Mouse (Mus musculus): ENCODE data around the gene Fuk.
"Not testable (repeated sequence)": the region's sequence is repeated elsewhere in the genome, so short reads cannot be mapped to it uniquely, and the experiment has no call there.

The Fuk gene

GRCm38 (mm10) chr8:110919341-110920031, 17.2 kb upstream of the Fuk start, which contains the start of gene St3gal2:
St3gal2 (plus strand) TSS chr8:110919922.
- DNase-seq (ENCODE audit: inconsistent ontology term), result peak; percentile 94

DNA sequence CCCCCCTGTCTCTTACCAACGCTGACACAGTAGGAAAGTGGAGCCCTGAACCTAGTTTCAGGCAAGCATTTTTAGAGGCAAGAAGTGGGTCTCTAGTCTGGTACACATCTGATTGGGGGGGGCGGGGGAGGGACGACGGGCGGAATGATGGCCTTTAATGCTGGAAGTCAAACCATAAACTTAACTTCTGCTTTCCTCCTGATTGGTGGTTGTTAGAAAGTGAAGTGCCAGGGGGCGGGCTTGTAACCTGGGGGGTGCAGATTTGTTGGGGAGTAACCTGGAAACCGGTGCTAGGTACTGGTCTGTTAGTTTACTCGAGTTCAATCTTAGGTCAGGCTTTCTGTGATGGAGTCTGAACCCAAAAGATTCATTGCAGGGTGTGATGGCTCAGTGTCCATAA, 16.2 kb upstream of the Fuk start:
- no peak for DNase-seq (ENCODE audit: inconsistent ontology term)

DNA sequence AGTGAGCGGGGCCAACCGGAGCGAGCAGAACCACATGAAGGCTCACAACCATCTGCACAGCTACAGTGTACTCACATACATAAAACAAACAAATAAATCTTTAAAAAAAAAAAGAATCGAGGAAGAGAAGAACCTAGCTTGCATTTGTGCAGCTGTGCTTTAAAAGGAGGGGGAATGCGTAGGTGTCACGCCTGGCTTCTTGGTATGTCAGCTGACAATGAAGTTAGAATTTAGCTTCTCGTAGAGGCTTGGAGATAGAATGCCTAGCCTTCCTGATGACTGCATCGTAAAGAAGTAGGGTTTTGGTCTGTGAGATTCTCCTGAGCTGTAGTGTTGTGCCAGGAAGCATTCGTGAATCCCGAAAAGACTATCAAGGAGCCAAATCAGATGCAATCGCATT, 15.7 kb upstream of the Fuk start:
- no peak for DNase-seq (ENCODE audit: inconsistent ontology term)

DNA sequence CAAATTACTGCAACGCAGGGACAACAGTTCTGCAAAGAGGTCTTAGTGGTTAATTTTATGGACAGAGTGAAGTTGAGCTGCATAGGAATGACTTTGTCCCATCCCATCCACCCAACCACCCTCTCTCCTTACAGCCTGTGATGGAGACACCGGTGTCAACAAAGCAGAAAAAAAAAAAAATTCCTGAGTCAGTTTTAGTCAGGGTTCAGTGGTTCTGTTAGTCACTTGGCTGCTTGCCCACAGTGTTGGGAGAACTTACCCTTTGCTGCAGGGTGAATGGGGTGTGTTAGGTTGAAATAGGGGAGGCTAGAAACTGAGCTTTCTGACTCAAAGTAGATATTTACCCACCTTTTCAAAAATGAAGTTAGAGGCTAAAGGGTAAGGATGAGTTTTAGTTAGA, 15.1 kb upstream of the Fuk start:
- peak; percentile 82 for DNase-seq (ENCODE audit: inconsistent ontology term)

DNA sequence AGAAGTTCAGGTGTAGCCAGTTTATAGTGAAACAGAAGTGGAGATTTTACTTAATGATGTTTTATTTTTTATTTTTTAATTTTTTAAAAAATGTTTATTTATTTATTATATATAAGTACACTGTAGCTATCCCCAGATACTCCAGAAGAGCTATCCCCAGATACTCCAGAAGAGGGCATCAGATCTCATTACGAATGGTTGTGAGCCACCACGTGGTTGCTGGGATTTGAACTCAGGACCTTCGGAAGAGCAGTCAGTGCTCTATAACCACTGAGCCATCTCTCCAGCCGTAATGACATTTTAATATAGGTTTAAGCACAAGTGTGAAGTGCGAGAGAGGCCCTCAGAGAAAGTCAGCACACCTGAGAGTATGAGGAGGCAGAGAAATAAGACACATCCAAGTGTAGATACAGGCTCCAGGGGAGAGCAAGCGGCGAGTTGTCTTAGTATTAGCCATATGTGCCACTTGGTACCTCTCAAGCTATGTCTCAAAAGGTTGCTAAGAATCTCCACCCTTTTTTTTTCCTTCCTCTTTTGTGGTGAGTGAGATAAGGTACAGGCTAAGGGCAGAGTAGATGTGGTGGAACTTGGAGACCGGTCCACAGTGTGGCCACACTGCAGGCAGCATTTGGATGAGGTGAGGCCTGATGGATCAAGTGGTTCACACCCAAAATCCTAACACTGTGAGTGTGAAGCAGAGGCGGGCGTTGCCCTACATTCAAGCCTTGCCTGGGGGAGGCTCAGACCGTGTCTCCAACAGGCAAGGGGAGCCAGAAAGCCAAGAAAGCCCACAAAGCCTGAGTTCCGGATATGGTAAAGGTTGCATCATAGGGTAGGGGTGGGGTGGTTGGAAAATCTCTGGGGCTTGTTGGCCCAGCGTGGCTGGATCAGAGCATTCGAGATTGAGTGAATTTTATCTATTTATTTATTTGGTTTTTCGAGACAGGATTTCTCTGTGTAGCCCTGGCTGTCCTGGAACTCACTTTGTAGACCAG, 9.6 kb upstream of the Fuk start:
- DNase-seq (ENCODE audit: inconsistent ontology term), result no peak

- not testable (repeated sequence) for DNase-seq (ENCODE audit: inconsistent ontology term)
These were observed 7.6 kb upstream of the Fuk start for GRCm38 (mm10) chr8:110909850-110910249.

DNA sequence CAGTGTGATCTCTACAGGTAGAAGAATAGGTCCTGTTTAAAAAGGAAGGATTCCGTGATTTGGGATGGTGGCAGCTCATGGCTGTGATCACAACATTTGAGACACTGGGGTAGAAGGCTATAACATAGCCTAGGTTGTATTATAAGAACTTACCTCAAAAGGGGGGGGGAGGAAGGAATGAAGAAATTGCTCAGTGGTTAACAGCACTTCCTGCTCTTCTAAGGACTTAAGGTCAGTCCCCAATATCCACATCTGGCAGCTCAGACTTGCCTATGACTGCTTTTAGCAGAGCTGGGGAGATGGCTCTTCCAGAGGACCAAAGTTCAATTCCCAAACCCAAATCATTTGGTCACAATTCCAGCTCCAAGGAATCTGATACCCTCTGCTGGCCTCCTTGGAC, 4.4 kb upstream of the Fuk start:
- DNase-seq (ENCODE audit: inconsistent ontology term), result no peak

- DNase-seq (ENCODE audit: inconsistent ontology term), result no peak
These were observed 3.1 kb upstream of the Fuk start for GRCm38 (mm10) chr8:110905404-110905803.

- DNase-seq (ENCODE audit: inconsistent ontology term), result no peak
These were observed 284 bp upstream of the Fuk start for GRCm38 (mm10) chr8:110902579-110902965.

DNA sequence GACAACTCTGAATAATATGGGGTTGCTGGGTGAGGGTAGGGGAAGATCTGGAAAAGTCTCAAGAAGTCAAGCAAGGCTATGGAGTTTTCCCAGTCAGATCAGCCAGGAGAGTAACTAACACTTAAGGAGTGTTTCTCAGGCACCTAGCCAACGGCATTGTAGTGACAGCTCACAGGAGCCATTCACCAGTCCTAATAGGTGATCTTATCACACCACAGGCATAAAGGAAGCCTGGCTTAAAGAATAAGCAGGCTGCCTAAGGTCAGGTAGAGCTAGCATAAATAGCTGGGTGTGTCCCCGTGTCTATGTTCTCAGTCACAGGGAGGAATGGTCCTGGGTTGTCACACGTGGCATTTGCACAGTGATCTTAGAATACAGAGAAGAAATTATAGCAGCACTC, 1.2 kb downstream of the Fuk start:
- no peak for DNase-seq (ENCODE audit: inconsistent ontology term)

- DNase-seq (ENCODE audit: inconsistent ontology term), result no peak
These were observed 4.8 kb downstream of the Fuk start for GRCm38 (mm10) chr8:110897495-110897894.

- DNase-seq (ENCODE audit: inconsistent ontology term), result no peak
These were observed 6.5 kb downstream of the Fuk start for GRCm38 (mm10) chr8:110895812-110896211.

GRCm38 (mm10) chr8:110895254-110895653, 7.0 kb downstream of the Fuk start:
- no peak for DNase-seq (ENCODE audit: inconsistent ontology term)

DNA sequence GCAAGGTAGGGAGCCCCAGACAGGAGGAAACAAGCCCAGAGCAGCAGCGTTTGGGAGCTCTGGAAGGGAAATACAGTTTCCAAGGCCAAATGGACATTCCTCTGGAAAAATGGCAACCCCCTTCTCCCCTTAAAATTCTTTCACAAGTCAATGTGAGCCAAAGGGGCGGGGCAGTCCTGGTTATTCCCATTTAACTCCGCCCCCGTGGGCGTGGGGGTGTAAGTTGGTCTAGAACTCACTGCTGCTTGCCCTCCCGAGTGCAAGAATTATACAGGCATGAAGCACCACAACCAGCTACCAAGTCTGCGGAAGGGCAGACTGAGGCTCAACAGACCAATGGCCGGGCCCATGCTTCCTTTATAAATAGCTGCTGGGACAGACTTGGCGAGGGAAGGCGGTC, 7.4 kb downstream of the Fuk start:
- no peak for DNase-seq (ENCODE audit: inconsistent ontology term)

- DNase-seq (ENCODE audit: inconsistent ontology term), result no peak
These were observed 9.4 kb downstream of the Fuk start for GRCm38 (mm10) chr8:110892913-110893312.

DNA sequence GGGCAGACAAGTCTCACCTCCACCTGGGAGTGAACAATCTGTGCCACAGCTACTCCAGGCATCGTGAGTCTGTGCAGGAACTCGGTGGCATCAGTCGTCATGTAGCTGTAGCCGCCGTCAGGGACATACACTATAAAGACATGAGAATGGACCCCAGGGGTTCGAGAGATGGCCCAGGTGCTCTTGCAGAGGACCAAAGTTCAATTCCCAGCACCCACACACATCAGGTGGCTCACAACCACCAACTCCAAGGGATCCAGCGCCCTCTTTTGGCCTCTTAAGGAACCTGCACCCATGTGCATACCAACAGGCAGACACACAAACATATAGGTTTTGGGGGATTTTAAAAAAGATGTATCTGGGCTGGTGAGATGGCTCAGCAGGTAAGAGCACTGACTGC, 10.2 kb downstream of the Fuk start:
- DNase-seq (ENCODE audit: inconsistent ontology term), result no peak

- no peak for DNase-seq (ENCODE audit: inconsistent ontology term)
These were observed 12.3 kb downstream of the Fuk start for GRCm38 (mm10) chr8:110889904-110890470.

GRCm38 (mm10) chr8:110888860-110889259, 13.4 kb downstream of the Fuk start:
- DNase-seq (ENCODE audit: inconsistent ontology term), result no peak

DNA sequence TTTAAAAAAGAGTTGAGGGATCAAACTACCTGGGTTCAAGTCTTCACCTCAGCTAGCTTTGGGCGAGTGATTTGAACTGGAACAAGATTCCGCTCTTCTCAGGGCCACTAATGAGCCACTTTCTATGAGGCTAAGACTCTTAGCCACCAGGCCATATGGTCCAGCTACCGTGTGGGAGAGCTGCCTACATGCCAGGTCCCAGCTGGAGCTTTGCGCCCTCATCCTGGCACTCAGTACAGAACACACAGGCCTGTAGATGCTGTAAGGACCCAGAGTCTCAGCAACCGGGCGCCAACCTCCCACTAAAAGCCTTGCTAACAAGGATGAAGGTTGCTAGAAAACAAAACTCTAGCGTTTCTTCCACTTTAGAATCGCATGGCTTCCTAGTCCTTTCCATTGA, 13.8 kb downstream of the Fuk start:
- DNase-seq (ENCODE audit: inconsistent ontology term), result no peak

GRCm38 (mm10) chr8:110887551-110887950, 14.7 kb downstream of the Fuk start:
- no peak for DNase-seq (ENCODE audit: inconsistent ontology term)

DNA sequence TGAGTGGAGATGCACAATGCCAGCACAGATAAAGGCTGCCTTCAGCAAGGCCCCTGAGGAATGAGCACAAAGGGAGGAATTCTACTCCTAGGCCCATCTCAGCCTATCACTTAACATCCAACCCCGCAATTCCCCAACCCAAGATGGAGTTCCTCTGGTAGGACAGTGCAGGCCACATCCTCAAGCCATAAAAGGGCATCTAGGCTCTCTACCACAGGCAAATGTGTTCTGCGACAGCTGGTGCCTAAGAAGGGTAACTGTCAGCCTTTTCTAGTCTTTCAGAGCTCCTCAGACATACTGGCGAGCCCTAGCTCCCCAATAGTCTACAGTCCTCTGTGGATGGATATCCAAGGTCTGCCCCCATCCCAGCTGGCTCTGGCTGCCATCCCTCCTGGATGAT, 15.7 kb downstream of the Fuk start:
- no peak for DNase-seq (ENCODE audit: inconsistent ontology term)

GRCm38 (mm10) chr8:110883824-110884223, 18.5 kb downstream of the Fuk start:
- DNase-seq (ENCODE audit: inconsistent ontology term), result no peak
